13 mouse cellular contexts compared by ENCODE assay signal in genomic region chr3:116889358-116889757, GRCm38 (mm10).
"Had no signal": no experiment of that assay in that cellular context is flagged by ENCODE, and none has a peak within 500 bp of the region (broad histone marks: within the 10 kb centered on the region; RNA-seq: fewer than 3 reads in every experiment).

No protein-coding gene starts in this region.

- DNase-seq: forebrain, postnatal 0 days; gastrocnemius, postnatal 14 days; gastrocnemius, postnatal 36 days; heart, adult 11 months; heart, adult 2 months; heart, postnatal 10 days; kidney, adult 11 months; kidney, adult 2 months; kidney, adult 9 months; kidney, postnatal 14 days; kidney, postnatal 36 days; liver; liver, embryonic 13.5 days had no signal
